Mouse (Mus musculus) neural tube, embryonic 11.5 days (tissue): ENCODE measurements around the gene Ifit1bl1. TPM values are rescaled to one million over a fixed set of nuclear protein-coding genes. Genes with fewer than 3 reads are reported as not detected.

ENCODE experiments used
- polyA plus RNA-seq: library from polyadenylated mRNA; unstranded; fragments of >200 nt; fragmentation: Nextera tagmentation; extraction: Ambion mirVana; gene quantifications from 2 replicates; pipeline ENCODE4 v1.2.1, GENCODE M21; 2014

Gene Ifit1bl1
- polyA plus RNA-seq, 1 experiment from 2014 or later, result 0.11 TPM

Other genes starting within 250 kb of the Ifit1bl1 start
- gene Ch25h, start 126.8 kb downstream of the Ifit1bl1 start, polyA plus RNA-seq, result 2.0 and 3.1 TPM in 2 replicates
- gene Lipa, start 74.5 kb downstream of the Ifit1bl1 start, polyA plus RNA-seq, result 26.5 and 27.5 TPM in 2 replicates
- 4.3 and 4.8 TPM in 2 replicates for gene Ifit2, start 51.3 kb downstream of the Ifit1bl1 start, polyA plus RNA-seq
- 0.30 and 0.34 TPM in 2 replicates for gene Ifit3, start 18.4 kb downstream of the Ifit1bl1 start, polyA plus RNA-seq
- not detected in 2 replicates for gene Ifit3b, start 6.0 kb upstream of the Ifit1bl1 start, polyA plus RNA-seq
- 0.11 TPM in 1 of 2 replicates, not detected in the other for gene Ifit1bl2, start 38.8 kb upstream of the Ifit1bl1 start, polyA plus RNA-seq
- gene Ifit1, start 38.9 kb upstream of the Ifit1bl1 start, polyA plus RNA-seq, result 0.11 TPM in 1 of 2 replicates, not detected in the other
- gene Slc16a12, start 145.3 kb upstream of the Ifit1bl1 start, polyA plus RNA-seq, result 1.3 and 2.0 TPM in 2 replicates